Mouse (Mus musculus) kidney, adult 2 months (tissue): ENCODE data around the gene Eral1.

ENCODE experiments used
- CTCF ChIP-seq: fragments of 200-500 bp; conservative IDR thresholded peaks from 2 replicates; pipeline ENCODE4 v1.5.1; 2011; ENCODE audit warnings: low read depth, mild to moderate bottlenecking, control low read depth, low read length, moderate library complexity, mixed read lengths; ENCODE audit not compliant: insufficient read depth, insufficient read length
- POLR2A ChIP-seq: fragments of 200-500 bp; IDR thresholded peaks from one replicate; pipeline ENCODE4 v1.6.1; 2011; ENCODE audit warnings: low read depth, low read length, control low read depth

- TF ChIP-seq CTCF (no peak), POLR2A (no peak)
These were observed 46.6 kb upstream of the Eral1 start for GRCm38 (mm10) chr11:78126739-78127138.
